Mouse (Mus musculus): ENCODE measurements at regions not wholly inside any gene's neighbourhood (a gene's known extent, or its start where the extent isn't known, plus 50 kb on each side); places are given as distances from the start of the nearest gene placed in this dataset.

GRCm38 (mm10) chr1:114835926-114836325 lies 848.6 kb upstream of the Cntnap5a start:
- DNase-seq (ENCODE audit: low read depth, low spot score): peak; percentile 3

DNA sequence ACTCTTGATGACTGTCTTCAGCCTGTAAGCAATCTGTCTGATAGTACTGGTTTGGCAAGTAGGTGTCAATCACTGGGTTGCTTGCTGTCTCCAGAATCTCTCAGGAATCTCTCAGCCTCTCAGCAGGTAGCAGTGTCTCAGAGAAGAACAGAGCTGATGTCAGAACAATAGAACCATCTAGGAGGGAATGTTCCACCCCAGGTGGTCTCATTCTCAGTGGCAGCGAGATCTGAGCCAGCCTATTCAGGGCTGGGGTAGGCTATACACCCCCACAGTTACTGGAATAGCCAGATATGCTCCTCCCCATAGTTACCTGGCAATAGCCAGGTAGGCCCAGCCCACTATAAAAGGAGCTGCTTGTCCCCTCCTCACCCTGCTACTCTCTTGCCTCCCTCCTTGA lies 834.9 kb upstream of the Cntnap5a start:
- DNase-seq (ENCODE audit: low read depth, low spot score): no peak

- peak; percentile 63 for DNase-seq (ENCODE audit: low read depth, low spot score)
Measured at GRCm38 (mm10) chr1:114860983-114861382, 823.6 kb upstream of the Cntnap5a start.

DNA sequence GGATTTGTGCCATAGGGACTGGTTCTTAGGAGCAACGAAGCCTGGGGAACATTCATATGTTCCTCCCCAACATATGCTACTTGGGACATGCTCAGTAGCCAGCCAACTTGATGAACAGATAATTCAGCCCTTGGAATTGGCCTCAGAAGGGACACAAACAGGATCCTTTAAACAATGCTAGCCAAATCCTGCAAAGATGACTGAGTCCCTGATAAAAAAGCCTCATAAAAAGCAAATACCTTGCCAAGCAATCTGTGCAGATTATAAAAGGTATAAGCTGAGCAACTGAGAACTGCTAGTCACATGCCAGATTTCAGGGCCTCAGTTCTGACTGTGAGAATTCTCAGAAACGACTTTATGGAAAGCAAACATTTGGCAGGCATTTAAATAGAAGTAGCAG lies 821.6 kb upstream of the Cntnap5a start:
- peak; percentile 65 for DNase-seq (ENCODE audit: low read depth, low spot score)

DNA sequence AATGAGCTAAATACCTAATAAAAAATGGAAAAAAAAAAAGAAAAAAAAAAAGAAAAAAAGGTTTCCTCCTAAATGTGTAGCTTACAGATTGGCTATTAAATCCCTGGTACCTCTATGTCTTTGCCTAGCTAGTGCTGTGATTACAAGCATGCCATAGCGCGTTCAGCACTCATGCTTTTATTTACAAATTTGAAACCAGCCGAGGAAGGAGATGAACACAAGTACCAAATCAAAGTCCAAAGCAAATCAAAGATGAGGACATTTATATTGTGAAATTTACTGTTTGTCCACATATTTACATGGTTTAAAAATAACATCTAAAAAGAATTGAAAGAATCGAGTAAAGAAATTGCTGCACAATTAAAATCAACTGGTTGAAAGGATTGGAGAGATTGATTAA lies 808.8 kb upstream of the Cntnap5a start:
- no peak for DNase-seq (ENCODE audit: low read depth, low spot score)

Measured in telencephalon, adult 2 months (tissue).